Mouse (Mus musculus) retina, postnatal 1 day (tissue): ENCODE data around the gene Rtn4rl2.

ENCODE experiments used
- DNase-seq: peaks from one replicate; pipeline ENCODE4 v3.0.0-alpha.2; 2012

Rtn4rl2 gene

DNA sequence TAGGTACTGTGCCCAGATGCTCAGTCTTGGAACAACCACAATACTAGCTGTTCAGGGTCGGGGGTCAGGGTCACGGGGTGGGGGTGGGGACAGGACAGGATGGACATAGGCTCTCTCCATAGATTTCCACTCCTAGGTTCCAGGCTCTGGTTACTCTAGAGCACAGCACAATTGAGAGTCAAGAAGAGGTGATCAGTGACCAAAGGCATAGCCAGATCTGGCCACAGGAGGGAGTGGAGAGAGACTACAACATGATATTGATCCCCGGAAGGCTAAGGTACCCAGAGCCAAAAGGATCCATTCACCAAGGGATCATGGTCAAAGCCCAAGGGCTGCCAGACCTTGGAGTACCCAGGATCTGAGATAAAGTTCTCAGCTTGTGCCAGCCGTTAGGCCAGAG is 1.9 kb downstream of the Rtn4rl2 start:
- no peak for DNase-seq

DNA sequence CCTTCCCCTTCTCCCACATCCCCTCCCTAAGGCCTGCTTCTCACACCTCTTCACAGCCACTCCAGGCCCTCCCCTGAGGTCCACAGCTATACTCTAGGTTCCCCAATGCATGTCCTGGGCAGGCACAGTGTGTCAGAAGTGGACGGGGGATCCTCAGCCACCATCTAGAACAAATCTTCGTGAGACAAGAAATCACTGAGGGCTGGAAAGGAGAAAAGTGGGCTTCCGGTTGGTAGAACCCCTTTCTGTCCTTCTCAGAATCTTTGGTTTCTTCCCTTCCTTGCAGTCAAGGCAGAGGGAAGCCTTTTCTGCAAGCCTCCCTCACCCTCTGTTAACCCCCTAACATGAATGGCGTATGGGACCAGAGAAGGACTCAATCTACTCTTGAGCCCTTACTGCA is 2.6 kb downstream of the Rtn4rl2 start:
- no peak for DNase-seq

DNA sequence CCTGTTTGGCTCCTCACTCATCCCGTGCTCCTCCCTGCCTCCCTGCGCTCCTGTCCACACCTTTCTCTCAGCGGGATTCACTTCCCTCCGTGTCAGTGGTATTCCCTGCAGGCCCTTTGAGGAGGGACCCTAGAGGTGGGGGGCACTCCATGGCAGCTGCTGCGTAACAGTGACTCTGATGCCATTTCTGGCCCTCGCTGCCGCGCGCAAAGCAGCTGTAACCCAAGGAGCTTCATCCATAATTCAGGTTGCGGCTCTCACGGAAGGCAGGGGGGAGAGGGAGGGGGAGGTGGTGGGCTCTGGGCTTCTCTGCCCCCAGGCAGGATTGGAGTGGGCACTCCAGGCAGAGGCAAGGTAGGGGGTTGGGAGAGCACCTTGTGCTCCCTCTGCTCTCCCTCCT is 3.0 kb downstream of the Rtn4rl2 start:
- peak; percentile 62 for DNase-seq

DNA sequence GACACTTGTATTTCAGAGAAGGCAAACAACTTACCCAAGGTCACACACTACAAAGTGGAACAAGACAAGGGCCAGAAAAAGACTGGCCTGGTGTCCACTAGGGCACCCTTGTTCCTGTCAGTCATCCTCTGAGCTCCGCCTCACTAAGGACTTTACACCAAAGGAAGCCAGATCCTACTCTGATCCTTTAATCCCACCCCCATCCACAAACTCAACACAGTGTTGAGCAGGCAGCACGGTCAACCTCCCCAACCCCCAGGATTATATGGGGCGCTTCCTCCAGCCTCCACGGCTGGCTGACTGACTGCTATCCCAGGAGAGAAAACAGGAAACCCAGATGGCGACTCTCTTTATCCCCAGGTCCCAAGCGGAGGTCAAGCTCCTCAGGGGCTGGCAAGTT is 3.4 kb downstream of the Rtn4rl2 start:
- DNase-seq: peak; percentile 88

DNA sequence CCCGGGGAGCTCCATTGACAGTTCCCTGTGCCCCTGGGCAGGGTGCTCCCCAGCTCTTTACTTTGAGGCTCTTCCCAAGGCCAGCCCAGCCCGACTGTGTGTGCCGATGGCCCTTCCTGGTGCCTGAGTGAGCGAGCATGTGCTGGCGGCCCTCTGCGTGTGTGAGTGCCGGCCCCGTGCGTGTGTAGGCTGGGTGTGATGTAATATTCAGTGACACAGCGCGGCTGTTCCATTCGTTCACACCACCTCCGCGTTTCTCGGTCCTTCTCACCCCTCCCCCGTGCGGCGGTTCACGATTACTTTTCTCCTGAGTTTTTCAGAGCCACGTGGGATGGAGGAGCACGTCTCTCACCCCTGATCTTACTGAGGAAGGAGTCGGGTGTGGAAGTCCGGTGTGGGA is 3.9 kb downstream of the Rtn4rl2 start:
- DNase-seq: peak; percentile 47

DNA sequence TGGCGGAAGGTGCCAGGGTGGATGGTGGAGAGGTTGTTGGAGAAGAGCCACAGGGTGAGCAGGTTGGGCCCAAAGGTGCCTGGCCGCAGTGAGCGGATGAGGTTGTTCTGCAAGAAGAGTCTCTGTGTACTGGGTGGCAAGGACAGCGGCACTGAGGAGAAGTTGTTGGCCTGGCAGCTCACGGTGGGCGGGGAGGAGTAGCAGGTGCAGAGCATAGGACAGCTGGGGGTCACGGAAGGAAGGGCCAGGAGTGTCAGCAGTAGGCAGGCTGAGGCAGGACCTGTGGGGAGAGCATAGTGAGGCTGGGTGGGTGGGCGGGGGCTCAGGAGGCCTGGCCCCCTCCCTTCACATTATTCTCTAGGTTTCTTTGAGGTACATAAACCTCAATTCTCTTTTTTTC is 5.9 kb downstream of the Rtn4rl2 start:
- no peak for DNase-seq

DNA sequence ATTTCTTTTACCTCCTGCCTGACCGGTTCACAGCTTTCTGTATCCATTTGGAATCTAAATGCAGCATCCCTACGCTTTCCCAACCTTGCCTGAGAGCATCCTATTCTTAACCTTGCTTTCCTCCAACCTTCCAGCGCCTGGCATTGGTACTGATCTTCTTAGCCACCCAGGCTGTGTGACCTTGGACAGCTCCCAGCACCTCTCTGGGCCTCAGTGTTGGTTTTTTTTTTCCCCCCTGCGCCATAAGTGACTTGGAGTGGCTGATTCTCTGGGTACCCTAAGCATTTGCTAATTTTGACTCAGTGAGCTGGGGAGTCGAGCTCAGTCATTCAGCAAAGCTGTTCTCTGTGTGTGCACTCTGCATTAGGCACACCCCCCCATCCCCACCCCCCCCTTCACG is 10.7 kb downstream of the Rtn4rl2 start:
- no peak for DNase-seq

DNA sequence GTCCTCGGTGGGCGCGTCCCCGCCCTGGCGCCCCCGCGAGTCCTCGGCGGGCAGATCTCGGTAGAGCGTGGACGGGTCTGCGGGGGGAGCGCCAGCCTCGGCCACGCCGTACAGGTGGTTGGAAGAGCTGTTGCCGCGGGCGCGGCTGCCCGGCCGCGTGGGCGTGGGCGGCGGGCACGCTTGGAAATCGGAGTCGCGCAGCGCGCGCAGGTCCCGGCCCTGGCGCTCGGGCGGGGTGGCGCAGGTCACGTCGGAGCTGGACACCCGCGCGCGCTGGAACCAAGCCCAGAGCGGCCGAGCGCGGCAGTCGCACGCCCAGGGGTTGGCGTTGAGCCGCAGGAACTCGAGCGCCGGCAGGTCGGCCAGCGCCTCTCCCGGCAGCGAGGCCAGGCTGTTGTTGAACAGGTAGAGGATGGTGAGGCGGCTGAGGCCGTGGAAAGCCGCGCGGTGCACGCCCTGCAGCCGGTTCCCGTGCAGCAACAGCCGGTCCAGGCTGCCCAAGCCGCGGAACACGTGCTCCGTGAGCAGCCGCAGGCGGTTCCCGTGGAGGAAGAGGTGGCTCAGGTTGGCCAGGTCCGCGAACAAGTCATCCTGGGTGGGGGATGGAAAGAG is 14.3 kb downstream of the Rtn4rl2 start:
- peak; percentile 73 for DNase-seq

DNA sequence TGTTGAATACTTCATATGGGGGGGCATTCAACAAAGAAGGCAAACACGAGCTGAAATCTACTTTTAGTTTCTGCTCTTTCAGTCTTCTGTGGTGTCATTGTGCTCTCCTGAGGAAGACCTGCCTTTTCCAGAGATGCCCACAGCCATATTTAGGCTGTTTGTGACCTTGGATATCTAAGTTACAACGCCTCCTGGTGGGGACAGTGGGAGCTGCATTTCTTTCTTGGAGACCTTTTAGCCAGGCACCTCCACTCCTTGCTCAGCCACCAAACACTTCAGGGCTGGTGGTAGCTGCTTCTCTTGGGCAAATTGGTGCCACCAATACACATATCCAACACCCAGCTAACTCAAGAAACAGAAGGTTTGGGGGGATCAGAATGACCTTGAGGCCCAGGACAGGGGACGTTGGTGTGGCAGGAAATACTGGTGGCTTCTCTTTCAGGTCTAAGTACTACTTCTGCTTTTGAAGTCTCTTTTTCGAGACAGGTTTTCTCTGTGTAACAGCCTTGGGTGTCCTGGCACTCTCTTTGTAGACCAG is 15.8 kb downstream of the Rtn4rl2 start:
- peak; percentile 57 for DNase-seq

DNA sequence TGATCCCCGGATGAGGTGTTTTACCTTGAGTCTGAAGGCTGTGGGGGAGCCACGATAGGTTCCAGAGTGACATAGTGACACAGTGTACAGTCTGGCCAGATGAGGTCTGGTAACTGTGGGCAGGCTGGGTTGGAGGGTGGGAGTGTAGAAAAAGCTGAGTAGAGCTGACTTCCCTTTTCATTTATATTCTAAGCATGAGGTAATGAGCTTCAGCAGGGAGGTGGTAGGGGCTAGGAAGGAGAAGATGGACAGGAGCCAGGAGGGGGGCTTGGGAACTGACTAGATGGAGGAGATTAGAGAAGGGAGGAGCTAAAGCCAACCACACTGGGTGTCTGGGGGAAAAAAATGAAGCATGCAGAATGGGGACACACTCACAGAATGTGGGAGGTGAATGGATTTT is 17.5 kb downstream of the Rtn4rl2 start:
- no peak for DNase-seq

DNA sequence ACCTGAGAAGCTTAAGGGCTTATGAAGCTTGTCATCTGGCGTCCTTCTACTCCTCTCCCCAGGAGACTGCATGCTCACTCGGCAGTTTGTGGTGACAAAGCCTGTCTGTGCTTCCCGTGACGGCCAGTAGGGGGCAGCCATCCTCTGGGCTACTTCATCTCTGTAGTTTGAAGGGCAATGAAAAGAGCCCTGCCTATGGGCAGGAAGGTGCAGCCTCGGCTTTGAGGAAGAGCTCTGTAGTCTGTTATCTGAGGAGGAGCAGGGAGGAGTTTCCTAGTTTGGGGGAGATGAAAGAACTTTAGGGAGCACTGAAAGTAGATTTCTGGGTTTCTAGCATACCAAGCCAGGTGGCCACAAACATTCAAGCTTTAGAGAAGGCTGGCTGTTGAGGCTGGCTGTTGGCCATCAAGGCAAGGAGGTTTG is 18.0 kb downstream of the Rtn4rl2 start:
- peak; percentile 88 for DNase-seq

DNA sequence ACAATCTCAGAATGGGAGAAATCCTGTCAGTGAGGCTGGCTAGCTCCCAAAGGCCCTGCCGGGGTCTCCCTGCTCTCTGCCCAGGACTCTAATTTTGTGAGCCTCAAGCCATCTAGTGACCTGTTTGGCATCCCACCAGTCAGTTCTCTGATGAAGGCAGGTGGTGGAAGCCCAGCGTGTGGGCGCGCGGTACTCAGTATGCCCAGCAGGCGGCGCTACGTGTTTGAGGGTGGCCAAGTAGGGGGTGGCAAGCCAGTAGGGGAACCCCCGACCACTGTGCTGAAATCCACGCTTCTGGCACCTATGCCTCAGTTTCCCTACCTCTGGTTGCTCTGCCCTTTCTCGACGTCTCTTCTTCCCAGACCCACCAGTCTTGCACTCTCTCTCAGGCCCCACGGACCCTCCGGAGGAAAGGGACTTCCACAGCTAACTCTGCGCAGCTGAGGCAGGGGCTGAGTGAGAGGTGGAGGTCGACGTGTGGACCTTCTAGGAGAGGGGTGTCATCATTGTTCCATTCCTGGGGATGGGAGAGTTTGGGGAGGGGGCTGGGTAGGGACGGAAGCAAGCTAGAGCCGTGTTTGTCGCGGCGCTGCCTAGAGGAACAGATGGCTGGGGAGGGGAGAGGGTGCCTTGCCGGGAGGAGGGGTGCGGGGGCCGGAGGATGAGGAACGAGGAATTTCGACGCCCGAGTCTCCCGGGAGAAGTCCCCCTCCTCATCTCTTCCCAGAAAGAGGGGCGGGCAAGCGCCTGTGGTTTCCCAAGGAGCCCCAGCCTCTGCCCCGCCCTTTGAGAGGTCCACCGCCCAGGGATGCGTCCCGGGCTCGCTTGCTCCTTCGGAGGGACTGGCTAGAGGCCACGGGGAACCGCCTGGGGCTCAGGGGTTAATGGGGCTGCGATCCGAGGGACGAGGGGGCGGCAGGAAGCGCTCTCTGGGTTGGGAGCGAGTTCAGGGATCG is 20.6 kb downstream of the Rtn4rl2 start:
- peak; percentile 80 for DNase-seq

DNA sequence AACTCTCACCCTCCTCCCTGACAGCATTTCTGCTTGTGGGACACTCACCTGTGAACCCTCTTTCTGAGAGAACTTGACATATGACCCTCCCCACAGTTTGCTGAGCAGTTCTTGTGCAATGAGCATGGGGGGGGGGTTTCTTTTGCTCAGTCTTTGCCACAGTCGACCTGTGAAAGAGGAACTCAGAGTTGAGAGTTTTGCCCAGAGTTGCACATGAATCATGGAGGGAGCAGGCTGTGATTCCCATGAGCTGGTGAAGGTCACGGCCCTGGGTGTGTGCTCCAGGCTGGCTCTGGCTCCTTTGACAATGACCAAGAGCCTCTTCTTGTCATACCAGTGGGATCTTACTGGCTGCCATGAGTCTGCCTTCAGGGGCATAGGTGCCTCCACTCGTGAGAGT is 24.3 kb downstream of the Rtn4rl2 start:
- DNase-seq: no peak

DNA sequence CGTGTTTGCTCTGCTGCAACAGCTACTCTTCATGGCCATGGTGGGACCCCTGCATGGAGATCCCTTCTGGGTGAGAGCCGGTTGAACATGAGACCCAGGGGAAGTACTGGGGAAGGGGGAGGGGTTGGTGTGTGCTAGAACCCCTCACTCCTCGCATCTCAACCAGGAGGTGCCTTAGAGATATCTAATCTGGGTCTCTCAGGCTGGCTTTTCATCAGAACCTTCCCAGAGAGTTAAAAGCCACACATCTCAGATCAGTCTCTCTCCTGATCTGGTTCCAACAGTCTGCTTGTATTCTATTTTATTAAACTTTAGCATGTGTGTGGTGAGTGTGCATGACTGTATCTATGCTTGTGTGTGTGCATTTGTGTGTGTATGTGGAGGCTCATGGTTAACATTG is 25.1 kb downstream of the Rtn4rl2 start:
- DNase-seq: no peak

DNA sequence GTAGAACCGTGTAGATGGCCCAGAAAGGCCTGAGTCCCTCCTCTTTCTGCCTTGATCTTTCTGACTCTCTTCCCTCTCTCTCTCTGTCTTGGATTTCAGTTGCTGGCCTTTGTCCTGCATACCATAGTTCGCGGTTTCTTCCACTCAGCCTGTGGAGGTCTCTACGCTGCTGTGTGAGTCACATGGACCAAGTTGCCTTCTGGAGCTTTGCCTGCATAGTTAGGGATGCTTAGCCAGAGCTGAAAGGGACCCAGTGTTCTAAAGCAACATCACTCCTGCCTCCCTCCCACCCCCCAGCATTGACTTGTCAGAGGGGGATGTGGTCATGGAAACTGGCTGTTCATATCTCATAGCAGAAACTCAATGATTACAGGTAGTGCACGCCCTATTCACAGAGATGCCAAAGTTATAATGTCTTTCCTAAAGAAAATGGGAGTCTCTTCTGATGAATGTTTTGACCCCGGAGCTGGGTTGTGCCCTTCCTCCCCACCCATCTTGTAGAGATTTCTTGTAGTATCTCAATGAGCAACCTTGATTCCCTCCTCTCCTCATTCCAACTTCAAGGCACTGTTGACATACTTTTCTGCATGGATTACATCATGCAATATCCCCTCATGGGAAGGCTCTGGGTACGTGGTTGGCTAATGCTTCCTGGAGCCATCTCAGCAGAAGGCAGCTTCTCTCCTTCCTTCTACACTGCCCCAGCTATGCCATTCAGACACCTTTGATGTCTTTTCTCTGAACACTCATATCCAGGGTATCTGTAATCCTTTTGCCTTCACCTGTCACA is 26.3 kb downstream of the Rtn4rl2 start:
- no peak for DNase-seq

DNA sequence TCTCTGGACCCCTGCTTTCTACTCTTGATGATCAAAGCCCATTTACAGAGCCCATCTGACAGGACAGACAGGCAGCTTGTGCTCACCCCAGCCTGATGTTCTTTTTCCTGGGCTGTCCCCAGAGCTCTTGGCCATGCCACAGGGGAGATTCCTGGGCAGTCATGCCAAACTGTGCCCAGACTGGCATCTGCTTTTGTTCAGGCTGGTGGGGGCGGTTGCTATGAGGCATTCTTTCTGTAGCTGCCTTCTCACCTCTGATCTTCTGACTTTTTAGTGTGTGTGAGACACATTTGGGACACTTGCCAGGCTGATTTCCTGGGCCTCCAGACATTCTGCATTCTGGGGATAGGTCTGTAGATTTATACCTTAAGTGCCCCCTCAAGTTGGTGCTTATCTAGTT is 28.0 kb downstream of the Rtn4rl2 start:
- no peak for DNase-seq

DNA sequence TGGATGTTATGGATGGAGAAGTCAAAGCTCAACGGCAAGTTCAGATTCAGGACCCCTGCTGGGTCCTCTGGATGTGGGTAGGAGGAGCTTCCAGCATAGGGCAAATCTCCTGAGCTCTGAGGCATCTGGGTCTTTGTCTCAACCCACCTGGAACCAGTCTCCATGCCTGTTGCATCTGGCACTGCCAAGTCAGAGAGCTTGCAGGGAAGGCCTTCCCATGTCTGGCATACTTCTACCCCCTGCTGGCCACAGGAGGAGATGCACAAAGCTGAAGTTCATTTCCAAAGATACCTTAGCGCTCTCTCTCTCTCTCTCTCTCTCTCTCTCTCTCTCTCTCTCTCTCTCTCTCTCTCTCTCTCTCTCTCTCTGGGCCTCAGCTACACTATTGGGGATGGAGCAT is 30.8 kb downstream of the Rtn4rl2 start:
- peak; percentile 78 for DNase-seq

DNA sequence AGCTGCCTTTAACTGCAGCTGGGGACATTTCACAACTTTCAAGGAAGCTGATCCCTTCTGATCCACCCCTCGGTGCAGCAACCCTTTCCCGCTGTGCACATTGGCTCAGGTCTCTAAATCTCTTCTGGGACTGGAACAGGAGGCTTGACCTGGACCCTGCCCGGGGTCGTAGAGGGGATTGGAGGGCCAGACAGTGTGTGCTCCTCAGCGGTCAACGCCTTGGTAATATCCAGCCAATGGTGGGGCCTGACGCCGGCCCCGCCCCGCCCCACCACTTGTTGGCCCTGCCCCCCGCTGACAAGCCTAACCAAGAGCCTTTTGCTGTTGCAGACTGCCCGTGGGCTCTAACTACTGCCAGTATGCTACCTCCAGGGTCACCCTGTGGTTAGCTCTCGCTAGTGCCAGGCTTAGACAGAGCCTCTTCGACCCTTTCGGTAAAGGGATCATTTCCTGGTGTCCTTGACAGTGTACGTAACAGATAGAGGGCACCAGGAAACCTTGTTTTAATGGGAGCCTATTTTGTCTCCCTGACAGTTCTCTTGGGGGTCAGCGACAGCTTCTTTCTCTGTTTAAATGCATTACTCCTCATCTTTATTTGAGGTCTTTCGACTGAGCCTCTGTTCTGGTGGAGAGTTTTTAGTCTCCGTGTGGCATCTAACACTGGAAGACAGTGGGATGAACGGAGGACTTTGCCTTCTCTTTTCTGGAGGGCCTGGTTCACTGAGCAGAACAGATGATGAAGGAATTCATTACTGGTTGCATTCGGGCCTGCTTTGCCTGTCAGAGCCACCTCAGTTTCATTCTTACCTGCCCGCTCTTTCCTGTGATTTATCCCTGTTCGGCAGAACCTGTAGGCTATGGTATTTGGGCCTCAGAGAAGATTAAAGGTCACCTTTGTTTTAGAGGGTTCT is 35.1 kb downstream of the Rtn4rl2 start:
- peak; percentile 72 for DNase-seq

DNA sequence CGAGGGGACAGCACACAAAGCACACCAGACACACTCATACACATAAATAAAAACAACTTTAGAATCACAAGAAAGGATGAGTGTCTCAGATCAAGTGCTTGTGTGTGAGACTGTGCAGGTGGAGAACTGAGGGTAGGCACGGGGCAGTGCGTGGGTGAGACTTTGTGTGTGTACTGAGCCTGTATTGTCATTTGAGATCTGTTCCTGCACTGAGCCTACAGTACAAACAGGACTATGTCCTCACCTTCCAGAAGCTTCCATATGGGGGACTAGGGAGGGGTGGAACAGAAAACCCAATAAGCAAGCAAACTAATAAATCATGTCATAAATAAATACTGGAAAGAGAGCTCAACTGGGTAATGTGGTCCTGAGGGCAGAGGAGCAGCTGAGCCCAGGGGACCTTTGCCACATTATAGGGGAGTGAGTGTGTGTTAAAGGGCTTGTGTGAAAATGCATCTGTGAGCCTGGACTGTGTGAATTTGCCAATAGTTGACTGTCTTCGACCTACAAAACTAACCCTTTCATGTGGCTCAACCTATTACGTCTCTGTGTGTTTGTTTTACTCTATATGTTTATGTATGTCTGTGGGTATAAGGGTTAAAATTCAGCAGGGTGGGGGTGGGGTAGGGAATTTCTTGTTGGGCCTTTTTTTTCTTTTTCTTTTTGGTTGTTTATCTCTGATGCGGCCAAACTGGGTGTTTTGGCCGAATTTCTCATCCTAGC is 35.9 kb downstream of the Rtn4rl2 start:
- DNase-seq: no peak

DNA sequence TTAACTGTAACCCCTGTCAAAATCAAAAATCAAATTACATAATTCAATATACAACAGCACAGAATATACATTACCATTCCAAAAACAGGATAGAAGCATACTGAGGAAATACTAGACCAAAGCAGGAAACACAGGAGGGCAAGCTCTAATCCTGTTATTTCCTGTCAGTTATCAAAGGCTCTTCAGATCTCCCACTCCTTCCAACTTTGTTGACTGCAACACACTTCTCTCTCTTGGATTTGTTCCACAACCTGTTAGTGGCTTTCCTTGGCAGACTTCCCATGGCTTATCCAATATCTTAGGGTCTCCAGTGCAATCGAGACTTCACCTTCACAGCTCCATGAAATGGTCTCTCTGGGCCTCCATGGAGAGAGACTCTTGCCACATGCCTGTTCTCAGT is 41.3 kb downstream of the Rtn4rl2 start:
- DNase-seq: no peak

DNA sequence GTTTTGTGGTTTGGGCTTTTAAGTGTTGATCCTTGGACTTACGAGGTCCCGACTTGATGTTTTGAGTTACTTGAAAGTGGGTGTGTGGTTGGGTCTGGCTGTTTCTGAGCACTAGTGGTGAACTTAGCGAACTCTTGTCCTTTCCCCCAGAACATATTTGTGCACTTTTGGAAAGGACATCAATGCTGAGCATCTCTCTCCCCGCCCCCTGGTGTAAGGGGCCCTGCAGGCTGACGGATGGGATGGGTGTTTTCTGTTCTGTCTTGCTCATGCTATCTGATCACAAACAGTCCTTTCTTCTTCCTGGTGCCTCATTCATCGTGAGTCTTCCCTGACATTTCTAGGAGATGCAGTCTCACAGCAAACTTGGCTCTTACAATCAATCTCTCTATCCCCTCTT is 42.9 kb downstream of the Rtn4rl2 start:
- DNase-seq: no peak

DNA sequence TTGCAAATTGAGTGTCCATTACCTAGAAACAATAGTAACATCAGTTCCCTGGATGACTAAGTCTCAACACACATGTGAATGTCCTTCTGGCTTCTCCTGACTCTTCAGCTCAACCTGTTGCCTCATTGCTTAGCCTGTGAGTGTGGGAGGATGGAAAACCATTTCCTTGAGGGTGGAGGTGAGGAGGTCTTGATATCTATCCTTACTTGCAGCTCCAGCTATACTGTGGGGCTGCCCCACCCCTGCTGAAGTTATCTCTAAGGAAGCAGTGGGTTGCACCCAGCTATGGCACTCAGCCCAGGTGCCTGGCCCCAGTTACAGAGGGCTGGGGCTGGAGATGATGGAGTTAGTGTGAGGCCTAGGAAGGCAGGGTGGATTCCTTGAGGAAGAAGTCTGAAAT is 44.6 kb downstream of the Rtn4rl2 start:
- no peak for DNase-seq
